Mouse (Mus musculus) megakaryocyte, embryonic 14.5 days (primary cell): Measurements from ENCODE around the gene Cars.
"Not testable (repeated sequence)": the region's sequence is repeated elsewhere in the genome, so short reads cannot be mapped to it uniquely, and the experiment has no call there.

Experiments
- FLI1 ChIP-seq: IDR thresholded peaks from 2 replicates; pipeline ENCODE4 v1.6.1; 2012; ENCODE audit warnings: low read length, inconsistent platforms, mixed read lengths
- GATA1 ChIP-seq: IDR thresholded peaks from 3 replicates; pipeline ENCODE4 v1.6.1; 2012; ENCODE audit warnings: mixed read lengths, low read length, inconsistent platforms, borderline replicate concordance

- TF ChIP-seq GATA1, FLI1: not testable (repeated sequence)
Measured at GRCm38 (mm10) chr7:143643949-143644348, 44.1 kb upstream of the Cars start.
